Mouse (Mus musculus) heart, adult 8-10 months (tissue): ENCODE results near the gene Rabgap1l. TPM values are rescaled to one million over a fixed set of nuclear protein-coding genes. Genes with fewer than 3 reads are reported as not detected.
"Not testable (repeated sequence)": the region's sequence is repeated elsewhere in the genome, so short reads cannot be mapped to it uniquely, and the experiment has no call there.

ENCODE experiments used
- DNase-seq: peaks from one replicate; pipeline ENCODE4 v3.0.0; 2022; ENCODE audit warnings: low spot score
- total RNA-seq, 4 experiments: library from RNA; stranded (reverse); gene quantifications; 2 replicates each; pipeline ENCODE4 v1.2.4; 2022

Gene Rabgap1l
- total RNA-seq, 4 experiments from 2014 or later, result 61.7 to 86.7 (median 68.5) TPM

DNA sequence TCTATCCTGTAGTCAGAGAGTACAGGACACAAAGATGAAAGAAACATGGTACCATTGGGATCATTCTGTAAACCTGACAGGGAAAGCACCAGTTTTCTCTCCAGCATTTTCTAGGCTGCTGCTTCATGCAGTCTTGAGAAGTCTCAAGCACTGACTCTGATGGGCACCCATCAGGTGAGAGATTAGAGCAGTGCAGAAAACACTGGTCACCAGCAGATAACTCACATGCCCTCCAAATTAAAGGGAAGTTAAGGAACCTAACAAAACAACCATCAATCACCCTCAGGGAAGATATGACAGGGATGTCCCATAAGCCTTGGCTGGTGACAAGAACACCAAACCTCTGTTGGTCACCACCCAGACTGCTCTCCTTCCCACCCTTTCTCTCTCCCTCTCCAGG lies 285.2 kb downstream of the Rabgap1l start:
- no peak for DNase-seq

DNA sequence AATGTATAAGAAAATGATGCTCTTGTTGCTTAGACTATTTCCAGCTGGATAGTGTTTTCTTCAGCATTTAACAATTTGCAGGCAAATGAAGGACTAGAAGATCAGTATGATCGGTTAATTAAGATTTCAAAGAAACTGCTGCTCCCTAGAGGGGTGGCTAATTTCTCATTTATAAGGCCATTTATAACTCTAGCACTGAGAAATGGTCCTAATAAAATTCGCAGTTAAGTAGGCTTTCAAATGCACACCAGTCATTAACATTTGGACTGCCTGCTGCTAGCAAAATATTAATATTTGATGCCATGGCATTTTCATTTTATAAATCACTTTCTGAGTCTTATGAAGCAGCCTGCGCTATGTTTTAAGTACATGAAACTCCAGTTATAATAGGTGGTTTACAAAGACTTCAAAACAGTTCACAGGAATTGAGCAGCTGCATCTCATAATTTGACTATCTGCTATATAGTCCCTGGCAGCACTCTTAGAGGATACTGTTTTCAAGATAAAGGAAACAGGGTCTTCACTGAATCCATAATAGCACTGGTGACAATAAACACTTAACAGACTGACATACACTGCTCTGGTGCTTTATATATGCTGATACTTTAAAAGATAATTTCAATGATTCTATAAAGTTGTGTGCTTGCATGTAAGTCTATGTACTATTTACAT lies 296.0 kb downstream of the Rabgap1l start:
- DNase-seq, result no peak

DNA sequence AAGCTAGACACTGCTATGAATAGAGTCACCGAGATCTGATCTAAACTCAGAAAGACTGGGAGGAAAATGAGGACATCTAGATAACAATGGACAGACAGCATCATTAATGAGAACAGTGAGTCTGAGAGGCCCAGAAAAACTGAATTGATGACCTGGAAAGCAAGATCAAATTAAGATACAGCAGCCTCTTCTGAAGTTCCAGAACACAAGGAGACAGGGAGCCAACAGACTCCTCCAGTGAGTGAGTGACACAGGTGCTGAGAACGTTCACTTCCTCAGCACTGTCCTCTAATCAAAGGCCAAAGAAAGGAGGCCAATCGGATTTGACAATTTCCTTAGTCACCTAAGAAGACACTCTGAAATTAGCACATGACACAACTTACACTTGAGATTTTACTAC lies 307.3 kb downstream of the Rabgap1l start:
- DNase-seq, result no peak

DNA sequence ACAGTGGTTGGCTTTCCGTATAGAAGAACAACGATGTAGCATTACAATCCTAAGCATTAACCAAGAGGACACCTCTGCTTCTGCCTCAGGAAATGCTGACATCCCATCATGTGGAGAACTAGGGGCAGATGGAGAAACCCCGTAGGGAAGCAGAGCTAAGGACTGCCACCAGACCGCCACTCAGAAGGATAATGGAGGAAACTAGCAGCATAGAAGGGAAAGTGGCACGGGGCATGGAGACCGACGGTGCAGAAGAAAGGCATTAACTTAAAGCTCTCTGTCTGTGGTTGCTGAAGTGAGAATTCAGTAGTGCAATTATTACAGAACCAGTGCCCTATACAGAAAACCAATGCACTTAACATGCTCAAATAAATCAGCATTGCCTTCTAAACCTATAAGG lies 308.0 kb downstream of the Rabgap1l start:
- no peak for DNase-seq

DNA sequence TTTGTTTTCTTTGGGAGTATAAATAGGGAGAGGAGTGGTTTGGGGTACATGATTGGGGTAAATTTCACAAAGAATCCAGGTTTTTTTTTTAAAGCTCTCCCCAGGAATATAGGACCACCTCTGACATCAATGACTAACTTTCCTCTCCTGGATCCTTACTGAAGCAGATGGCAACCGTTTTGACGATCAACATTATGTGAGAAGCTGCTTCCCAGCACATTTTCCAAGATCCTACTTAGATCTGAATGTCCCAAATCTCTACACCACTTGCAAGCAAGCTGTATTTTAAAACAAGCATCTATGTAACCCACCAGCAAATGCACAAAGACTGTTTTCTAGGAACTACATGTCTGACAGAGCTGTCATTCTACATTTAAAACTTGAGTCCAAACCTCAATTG lies 311.4 kb downstream of the Rabgap1l start:
- DNase-seq, result no peak

DNA sequence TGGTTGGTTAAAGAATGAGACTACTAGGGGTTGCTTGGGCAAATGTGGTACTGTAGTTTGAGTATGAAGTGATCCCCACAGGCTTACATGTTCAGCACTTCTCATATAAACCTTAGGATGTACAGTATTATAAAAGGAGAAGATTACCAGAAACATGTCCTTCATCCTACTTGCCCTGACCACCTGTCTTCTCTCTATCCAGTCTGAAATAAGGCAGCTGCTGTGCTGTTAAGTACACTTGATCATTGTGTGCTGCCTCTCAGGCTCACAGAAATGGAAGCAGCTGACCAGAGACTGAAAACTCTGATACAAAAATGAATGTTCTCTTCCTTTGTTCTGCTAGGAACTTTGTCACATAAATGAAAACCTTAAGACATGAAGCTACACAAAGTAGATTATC lies 325.6 kb downstream of the Rabgap1l start:
- no peak for DNase-seq

DNA sequence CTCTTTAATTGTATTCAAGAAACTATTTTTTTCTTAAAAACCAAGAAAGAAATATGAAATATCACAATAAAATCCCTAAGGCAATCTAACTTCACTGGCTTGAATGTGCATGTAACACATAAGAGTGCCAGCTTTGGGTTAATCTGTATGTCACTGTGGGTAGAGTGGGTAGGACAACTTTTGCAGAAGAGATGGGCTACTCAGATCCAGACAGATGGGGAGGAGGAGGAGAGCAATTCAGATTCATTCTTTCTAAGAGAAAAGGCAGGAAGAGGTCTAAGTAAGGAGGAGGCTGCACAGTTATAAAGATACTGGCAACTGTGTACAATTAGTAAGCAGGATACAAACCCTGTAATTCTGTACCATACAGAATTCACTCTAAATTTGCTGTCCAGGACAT lies 327.8 kb downstream of the Rabgap1l start:
- DNase-seq, result no peak

DNA sequence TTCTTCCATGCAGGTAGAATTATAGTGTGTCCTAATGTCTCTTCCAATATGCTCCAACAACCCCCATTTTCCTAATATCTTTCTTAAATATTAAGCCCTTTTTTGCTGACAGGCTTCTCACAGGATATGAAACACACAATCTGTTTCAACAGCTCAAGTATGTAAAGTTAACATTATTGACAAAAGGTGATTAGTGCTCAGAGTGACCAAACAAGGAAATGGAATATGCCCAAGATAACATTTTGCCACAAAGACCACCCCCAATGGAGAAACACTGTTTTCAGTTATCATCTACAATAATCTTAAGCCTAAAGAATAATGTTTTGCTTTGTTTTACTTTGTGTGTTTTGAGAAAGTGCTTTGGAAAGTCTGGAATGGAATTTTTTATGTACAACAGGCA lies 328.9 kb downstream of the Rabgap1l start:
- DNase-seq, result no peak

DNA sequence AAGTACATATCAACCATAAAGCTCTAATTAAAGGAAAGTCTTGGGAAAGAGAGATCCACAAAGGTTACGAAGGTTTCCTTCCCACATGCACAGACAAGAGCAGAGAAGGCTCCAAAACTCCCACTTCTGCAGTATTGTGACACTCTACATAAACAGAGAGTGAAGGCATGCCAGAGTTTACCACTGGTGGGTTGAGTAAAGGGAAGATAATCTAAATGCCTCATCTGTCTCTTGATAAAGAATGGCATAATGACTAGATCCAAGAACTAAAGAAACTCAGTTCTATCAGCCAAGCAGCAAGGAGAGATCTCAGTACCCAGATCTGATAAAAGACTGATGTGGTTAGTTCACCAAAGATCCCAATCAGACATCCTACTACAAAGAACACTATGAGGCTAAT lies 332.7 kb downstream of the Rabgap1l start:
- DNase-seq, result no peak

DNA sequence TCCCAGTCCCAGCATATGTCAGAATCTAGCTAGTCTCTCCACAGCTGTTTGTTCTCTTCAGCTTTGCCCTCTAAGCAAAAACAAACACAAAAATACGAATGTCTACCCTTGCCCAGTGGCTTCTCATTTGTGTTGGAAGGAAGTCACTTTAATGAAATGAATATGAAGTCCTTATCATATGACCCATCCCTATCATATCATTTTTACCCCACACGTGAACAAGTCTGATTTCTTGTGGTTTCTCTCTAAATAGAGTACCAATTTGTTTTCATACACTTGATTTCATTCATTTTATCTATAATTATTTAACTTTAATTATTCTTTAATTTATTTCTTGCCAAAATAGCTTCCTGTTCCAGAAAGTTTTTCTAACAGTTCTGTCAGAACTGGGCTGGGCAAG lies 341.3 kb downstream of the Rabgap1l start:
- no peak for DNase-seq

DNA sequence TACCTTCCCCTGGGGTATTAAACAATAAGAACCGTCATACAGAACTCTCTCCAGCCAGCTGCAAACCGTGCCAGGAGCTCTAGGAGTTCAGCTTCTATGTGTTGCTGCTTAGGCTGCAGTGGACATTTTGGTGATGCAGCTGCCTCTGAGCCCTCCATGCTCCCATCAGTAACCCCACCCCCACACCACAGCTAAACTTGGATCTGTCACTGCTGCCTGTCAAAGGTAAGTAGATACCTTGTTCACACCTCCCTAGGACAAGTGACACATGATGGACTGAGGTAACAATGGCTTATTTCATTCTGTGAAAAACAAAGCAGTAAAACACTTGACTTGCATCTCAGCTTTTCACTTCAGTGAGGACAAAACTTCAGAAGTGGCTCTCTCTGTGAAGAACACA lies 344.3 kb downstream of the Rabgap1l start:
- DNase-seq, result no peak

DNA sequence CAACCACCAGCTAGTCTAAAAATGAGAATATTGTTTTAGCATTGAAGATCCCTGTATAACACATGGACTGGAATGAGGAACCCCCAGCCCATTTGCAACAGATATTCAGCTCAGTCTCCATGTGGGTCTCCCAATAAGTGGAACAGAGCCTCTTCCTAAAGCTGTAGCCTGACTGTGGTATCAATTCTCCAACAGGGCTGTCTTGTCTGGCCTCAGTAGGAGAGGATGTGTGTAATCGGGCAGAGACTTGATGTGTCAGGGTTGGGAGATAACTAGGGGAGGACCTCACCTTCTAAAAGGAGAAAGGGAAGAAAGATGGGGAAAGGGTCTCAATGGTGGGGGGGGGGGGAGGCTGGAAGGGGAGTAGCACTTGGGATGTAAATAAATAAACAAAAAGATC lies 346.2 kb downstream of the Rabgap1l start:
- no peak for DNase-seq

DNA sequence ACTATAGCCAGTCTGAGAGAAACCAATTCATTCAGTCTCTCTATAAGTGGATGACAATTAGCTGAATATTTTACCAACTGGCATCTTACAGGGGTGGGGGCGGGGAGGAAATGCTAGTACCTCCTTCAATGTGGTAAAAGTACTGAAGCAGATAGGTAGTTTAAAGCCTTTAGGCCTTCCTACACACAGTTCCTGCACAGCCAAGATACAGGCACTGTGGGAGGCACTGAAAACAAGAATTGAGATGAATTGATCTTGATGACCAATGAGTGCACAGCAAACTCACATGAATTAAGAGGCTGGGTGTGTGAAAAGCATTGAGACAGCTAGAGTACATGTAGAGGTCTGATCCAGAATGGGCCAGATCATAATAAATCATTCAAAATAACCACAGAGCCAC lies 349.5 kb downstream of the Rabgap1l start:
- no peak for DNase-seq

DNA sequence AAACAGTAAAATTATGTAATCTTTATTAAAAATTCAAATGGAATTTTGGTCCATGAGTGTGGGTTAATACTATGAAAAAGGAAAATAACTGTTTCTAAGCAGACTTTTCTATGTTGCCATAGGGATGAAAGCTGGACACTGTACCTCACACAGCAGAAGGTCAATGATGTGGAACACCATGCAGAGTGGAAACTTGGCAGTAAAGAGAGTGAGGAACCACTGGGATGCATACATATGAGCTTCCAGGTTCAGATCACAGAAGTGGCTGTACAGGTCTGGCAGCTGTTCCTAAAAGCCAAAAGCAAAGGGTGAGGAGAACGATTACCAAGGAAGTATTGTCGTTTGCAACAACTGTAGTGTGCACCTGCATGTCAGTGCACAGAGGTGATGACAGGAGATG lies 351.3 kb downstream of the Rabgap1l start:
- no peak for DNase-seq

DNA sequence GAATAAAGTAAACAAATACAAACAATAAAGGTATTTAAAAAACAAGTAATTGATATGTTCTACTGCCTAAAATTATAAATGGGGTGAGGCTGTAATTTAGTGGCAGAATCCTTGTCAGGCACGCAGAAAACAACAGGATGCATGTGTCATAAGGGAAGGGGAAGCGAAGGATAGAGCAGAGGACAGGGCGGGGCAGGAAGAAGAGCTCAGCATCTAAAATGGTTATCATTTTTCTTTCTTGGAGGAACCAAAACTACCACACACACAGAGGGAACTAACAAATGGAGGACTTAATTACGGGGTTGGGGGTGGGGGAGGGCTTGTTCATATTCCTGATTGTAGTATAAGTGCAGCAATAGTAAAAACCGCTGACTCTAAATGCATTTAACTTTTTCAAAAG lies 351.9 kb downstream of the Rabgap1l start:
- DNase-seq, result peak; percentile 3

DNA sequence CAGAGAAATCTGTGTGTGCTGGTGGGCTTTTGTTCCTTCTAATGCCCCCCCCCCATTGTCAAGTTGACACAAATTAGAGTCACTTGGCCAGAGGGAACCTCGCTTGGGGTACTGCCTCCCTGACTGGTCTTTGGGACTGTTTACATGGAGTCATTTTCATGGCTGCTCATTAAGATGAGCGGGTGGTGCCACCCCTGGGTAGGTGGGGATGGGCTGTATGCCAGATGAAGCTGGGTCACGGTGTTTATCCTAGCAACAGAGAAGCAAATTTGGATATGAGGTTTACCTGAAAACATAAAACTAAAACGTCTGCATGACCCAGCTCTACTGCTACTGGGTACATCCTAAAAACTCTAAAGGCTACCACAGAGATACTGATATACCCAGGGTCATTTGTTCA lies 354.2 kb downstream of the Rabgap1l start:
- no peak for DNase-seq

DNA sequence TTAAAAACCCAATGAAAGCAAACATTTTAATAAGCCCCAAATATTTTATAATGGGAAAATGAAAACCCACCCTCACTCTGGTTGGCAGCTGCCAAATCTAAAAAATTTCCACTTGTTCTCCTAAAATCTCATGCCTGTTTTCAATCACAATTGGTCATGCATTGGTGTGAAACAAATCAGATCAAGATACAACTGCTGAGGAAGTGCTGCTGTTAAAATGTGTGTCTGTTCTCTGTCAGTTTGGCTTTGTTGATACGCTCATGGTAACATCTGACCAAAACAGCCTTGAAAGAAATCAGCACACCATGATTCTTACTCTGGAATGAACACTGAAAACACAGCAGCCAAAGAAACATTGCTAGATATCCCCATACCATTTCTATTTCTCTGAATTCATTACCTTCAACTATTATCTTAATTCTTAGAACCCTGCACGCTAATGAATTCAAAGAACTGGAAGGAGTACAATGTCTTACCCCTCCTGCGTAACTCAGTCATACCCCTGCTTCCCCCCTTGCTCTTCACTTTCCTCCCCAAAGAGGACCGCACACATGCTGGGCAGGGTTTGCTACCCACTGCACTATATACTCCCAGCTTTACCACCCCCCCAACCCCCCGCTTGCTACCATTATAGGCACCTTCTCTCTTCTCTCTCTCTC lies 375.7 kb downstream of the Rabgap1l start:
- DNase-seq, result no peak

DNA sequence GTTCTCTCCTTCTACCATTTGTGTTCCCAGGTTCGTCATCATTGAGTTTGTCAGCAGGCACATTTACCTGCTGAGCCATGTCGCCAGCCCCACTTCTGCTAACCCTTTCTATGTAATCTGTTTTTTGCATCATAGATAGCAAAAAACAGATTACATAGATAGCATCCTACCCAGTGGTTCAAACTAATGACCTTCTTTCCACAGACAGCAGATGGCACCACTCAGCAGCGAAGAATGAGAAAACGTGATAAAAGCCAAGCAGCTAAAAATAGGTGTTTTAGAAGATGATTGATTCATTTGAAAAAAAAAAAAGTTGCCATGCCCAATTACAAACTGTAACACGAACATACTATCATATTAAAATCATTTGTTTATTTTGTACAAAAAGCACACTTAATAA lies 382.2 kb downstream of the Rabgap1l start:
- DNase-seq, result no peak

DNA sequence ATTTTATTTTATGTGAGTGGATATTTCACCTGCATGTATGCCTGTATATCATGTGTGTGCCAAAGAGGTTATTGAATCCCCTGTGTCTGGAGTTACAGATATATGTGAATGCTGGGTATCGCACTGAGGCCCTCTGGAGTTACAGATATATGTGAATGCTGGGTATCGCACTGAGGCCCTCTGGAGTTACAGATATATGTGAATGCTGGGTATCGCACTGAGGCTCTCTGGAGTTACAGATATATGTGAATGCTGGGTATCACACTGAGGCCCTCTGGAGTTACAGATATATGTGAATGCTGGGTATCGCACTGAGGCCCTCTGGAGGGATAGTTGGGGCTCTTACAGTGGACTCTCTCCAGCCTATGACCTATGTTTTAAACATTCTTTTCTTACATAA lies 383.3 kb downstream of the Rabgap1l start:
- not testable (repeated sequence) for DNase-seq

DNA sequence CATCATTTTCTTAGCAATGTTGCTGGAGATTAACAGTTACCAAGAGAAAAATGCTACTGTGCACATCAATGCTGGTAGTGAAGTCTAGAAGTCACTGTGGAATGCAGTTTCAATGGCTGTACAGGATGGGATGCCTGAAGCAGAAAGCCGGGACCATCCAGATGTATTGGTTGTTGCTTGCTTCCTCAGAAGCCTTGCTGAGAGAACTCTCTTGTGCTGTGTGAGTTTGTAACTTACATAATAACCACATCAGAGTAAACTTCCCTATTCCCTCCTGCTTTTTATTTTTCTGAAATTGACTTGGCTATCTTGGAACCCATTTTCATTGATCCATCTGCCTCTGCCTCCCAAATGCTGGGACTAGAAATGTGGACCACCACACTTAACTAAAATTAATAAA lies 383.9 kb downstream of the Rabgap1l start:
- no peak for DNase-seq

DNA sequence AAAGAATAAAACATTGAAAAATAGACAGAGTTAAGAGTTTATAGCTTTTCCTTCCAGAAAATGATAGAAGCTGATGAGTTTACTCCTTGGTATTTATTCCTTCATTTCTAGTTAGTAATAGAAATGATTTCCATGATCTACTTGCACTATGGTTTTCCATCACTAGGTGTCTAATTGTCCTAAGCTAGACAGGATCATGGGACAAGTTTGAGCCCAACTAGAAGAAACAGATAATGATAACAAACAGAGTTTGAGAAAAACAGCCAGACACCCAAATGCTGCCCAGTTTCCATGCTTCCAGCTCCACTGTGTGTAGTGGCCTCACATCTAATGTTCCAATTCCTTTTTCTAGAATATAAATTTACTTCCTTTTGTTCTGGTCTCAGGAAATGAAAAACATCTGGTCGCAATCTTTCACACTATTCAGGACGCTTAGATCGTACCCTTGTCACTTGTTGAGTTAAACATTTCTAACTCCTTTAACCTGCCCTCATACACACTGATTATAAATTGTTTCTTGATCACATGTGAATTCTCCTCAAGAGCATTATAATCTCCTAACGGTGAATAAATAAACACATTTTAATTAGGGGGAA lies 384.6 kb downstream of the Rabgap1l start:
- no peak for DNase-seq

DNA sequence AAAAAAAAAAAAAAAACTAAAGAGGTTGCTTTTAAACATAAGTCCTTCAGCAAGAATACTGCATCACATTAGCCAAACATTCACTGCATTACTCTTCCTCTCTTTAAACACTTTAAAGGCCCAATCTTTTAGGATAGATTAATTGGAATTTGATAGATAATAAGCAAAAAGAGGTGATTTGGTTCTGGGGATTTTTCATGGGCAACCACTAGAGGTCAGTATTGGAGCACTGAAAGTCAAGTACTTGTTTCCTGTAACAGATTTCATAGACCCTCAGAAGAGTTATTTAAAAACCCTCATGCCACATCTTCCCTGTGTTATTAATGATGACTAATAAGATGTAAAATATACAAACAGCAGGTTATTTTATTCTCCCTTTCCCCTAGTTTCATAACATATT lies 393.6 kb downstream of the Rabgap1l start:
- DNase-seq, result peak; percentile 46

DNA sequence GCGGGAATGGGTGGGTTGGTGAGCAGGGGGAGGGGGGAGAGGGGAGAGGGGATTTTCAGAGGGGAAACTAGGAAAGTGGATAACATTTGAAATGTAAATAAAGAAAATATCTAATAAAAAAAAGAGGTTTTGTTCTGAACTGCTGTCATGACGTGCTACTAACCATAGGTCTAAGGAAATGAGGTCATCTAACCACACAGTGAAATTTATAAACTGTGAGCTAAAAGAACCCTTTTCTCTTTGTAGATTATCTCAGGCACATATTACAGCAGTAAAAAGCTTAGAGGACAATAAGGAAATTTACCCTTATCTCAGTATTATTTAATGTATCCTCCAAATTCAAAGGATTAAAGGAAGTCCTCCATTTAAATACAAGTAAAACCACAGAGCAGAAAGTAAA lies 396.0 kb downstream of the Rabgap1l start:
- no peak for DNase-seq
